Mouse (Mus musculus): ENCODE results near the gene Cand2.

The Cand2 gene

GRCm38 (mm10) chr6:115832152-115832850 is 58.0 kb downstream of the Cand2 start:
- ChIA-PET CTCF (interaction anchor here (0.7 to 2.5 kb wide), 10 partner anchors 8 to 167 kb away, joined by 3 to 19 read pairs (median 4); no protein-coding TSS in a partner anchor), POLR2A (interaction anchor here (0.5 to 25.7 kb wide), 14 partner anchors 8 to 542 kb away, joined by 3 to 814 read pairs (median 4); partner anchors contain the start of genes Rpl32 (in 2 of the 4), Ift122 (in 1 of the 4) and Mbd4 (in 1 of the 4))

- POLR2A ChIA-PET = interaction anchor here in 3 of 4 experiments (0.7 to 25.7 kb wide), 7 partner anchors 10 to 107 kb away, joined by 3 to 814 read pairs (median 7); partner anchors contain the start of genes Rpl32 (in 3 of the 3), Ift122 (in 1 of the 3) and Mbd4 (in 1 of the 3)
- CTCF ChIA-PET = no interaction called here
Measured at GRCm38 (mm10) chr6:115833861-115834260, 59.5 kb downstream of the Cand2 start.

- ChIA-PET CTCF (interaction anchor here (0.6 to 3.6 kb wide), 23 partner anchors 8 to 772 kb away, joined by 3 to 23 read pairs (median 4); partner anchors contain the start of genes Ift122 (in 3 of the 4), Mbd4 (in 3 of the 4) and Rpl32 (in 2 of the 4)), POLR2A (interaction anchor here (0.5 to 25.7 kb wide), 64 partner anchors 8 to 586 kb away, joined by 3 to 814 read pairs (median 4); partner anchors contain the start of genes Ift122 (in 4 of the 4), Mbd4 (in 4 of the 4), Raf1 (in 3 of the 4) and Rpl32 (in 3 of the 4))
Measured at GRCm38 (mm10) chr6:115838161-115838597, 63.8 kb downstream of the Cand2 start, which contains the start of gene Efcab12. Efcab12 (minus strand) TSS chr6:115838412.

GRCm38 (mm10) chr6:115838745-115839144 is 64.4 kb downstream of the Cand2 start:
- ChIA-PET CTCF (interaction anchor here (0.6 to 3.6 kb wide), 20 partner anchors 8 to 773 kb away, joined by 3 to 23 read pairs (median 5); partner anchors contain the start of genes Ift122 (in 3 of the 4), Mbd4 (in 3 of the 4) and Rpl32 (in 1 of the 4)), POLR2A (interaction anchor here (0.5 to 25.7 kb wide), 61 partner anchors 8 to 587 kb away, joined by 3 to 814 read pairs (median 4); partner anchors contain the start of genes Ift122 (in 4 of the 4), Mbd4 (in 4 of the 4), Rpl32 (in 3 of the 4) and Raf1 (in 2 of the 4))

GRCm38 (mm10) chr6:115845006-115845405 is 70.7 kb downstream of the Cand2 start:
- ChIA-PET POLR2A (interaction anchor here in 2 of 4 experiments (1.5 to 25.7 kb wide), 4 partner anchors 6 to 32 kb away, joined by 4 to 814 read pairs (median 137); partner anchors contain the start of genes Ift122 (in 2 of the 2), Mbd4 (in 2 of the 2) and Rpl32 (in 1 of the 2)), CTCF (interaction anchor here in 1 of 4 experiments (1.1 to 2.9 kb wide), 2 partner anchors 9 to 14 kb away, joined by 5 to 16 read pairs; partner anchors contain the start of genes Ift122 and Mbd4)

DNA sequence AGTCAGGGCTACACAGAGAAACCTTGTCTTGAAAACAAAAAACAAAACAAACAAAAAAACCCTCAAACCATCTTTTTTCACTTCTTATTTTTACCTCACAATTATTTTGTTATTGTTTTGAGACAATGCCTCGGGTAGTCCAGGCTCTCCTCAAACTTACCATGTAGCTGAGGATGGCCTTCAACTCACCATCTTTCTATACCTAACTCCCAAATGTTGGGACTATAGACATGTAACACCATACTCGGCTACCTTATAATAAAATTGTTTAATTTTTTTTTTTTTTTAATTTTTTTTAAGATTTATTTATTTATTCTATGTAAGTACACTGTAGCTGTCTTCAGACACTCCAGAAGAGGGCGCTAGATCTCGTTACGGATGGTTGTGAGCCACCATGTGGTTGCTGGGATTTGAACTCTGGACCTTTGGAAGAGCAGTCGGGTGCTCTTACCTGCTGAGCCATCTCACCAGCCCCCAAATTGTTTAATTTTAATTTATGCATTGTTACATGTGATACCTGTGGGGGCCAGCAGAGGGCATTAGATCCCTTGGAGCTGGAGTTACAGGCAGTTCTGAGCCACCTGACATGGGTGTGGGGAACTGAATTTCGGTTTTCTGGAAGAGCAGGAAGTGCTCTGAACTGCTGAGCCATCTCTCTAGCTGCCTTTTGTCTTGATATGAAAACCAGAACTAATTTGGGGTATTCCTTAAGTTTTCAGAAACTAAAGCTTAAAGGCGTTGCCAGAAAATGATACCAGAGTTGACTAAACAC is 72.5 kb downstream of the Cand2 start:
- ChIA-PET CTCF (interaction anchor here (0.5 to 2.3 kb wide), 19 partner anchors 9 to 637 kb away, joined by 3 to 19 read pairs (median 4); partner anchors contain the start of genes Efcab12 (in 4 of the 4) and Rpl32 (in 1 of the 4)), POLR2A (interaction anchor here in 3 of 4 experiments (0.6 to 25.7 kb wide), 11 partner anchors 7 to 361 kb away, joined by 3 to 814 read pairs (median 4); partner anchors contain the start of genes Efcab12 (in 3 of the 3), Rpl32 (in 1 of the 3) and Washc2 (in 1 of the 3))

DNA sequence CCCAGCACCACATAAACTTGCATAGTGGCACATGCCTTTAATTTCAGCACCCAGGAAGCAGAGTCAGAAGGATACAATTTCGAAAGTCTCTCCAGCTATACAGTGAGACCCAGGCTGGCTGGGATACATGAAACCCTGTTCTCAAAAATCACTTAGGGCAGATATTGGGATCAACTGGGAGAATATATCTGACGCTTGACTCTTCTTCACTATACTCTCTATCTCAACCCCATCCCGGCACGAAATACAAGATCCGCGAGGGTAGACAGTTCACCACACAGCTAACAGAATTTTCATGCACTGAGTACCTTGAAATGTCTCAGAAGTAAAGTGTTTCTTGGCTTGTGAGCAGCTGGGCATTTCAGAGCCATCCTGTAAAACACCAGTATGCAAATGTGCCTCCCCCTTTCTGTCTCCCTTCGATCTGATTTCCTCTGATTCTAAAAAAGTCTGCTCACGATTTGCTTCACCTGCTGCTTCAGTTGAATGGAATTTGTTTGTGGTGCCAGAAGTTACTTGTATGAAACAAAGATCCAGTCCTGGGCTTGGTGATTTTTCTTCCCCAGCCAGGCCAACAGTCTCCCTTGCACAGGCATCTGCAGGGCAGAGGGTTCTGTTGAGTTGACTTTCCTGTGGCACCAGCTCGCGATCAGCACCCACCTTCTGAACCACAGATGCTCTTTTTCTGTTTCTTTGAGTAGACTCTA is 74.4 kb downstream of the Cand2 start:
- CTCF ChIA-PET = interaction anchor here in 2 of 4 experiments (0.6 to 2.3 kb wide), 2 partner anchors 25 to 76 kb away, joined by 5 read pairs; no protein-coding TSS in a partner anchor

DNA sequence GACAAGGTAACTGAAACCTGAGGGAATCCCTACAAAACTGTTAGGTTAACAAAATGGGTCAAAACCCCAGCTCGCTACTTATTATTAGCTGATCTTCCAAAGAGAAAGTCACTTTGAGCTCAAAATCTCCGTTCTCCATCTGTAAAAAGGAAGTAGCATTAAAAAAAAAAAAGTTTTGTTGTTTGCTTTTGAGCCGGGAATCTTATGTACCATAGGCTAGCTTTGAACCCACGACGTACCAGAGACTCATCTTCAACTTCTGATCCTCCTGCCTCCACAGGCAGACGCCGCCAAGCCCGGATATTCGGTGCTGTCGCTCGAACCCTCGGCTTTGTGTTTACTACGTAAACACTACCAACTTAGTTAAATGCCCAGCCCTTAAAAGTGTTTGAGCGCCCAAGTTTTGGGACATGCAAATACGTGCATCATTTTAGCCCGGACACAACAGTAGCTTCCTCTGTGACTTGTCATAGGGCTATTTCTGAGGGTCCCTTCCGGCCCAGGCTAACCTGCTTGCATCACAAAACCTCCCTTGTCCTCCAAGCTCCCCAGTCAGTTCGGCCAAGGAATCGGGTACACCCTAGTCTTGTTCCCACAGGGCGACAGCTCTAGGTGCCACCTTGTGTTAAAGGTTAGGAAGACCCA is 78.2 kb downstream of the Cand2 start:
- ChIA-PET CTCF (interaction anchor here (0.6 to 3.6 kb wide), 20 partner anchors 8 to 1580 kb away, joined by 3 to 19 read pairs (median 5); partner anchors contain the start of genes Efcab12 (in 3 of the 4) and Rpl32 (in 2 of the 4)), POLR2A (interaction anchor here (0.6 to 25.7 kb wide), 55 partner anchors 12 to 355 kb away, joined by 3 to 814 read pairs (median 4); partner anchors contain the start of genes Efcab12 (in 4 of the 4), Rpl32 (in 4 of the 4), Raf1 (in 3 of the 4) and Tmem40 (in 2 of the 4))

More for the DNA sequence above, 74.4 kb downstream of the Cand2 start:
- POLR2A ChIA-PET = interaction anchor here in 3 of 4 experiments (0.9 to 25.7 kb wide), 8 partner anchors 8 to 359 kb away, joined by 3 to 814 read pairs (median 62); partner anchors contain the start of genes Efcab12 (in 3 of the 3), Rpl32 (in 2 of the 3) and Washc2 (in 1 of the 3)

DNA sequence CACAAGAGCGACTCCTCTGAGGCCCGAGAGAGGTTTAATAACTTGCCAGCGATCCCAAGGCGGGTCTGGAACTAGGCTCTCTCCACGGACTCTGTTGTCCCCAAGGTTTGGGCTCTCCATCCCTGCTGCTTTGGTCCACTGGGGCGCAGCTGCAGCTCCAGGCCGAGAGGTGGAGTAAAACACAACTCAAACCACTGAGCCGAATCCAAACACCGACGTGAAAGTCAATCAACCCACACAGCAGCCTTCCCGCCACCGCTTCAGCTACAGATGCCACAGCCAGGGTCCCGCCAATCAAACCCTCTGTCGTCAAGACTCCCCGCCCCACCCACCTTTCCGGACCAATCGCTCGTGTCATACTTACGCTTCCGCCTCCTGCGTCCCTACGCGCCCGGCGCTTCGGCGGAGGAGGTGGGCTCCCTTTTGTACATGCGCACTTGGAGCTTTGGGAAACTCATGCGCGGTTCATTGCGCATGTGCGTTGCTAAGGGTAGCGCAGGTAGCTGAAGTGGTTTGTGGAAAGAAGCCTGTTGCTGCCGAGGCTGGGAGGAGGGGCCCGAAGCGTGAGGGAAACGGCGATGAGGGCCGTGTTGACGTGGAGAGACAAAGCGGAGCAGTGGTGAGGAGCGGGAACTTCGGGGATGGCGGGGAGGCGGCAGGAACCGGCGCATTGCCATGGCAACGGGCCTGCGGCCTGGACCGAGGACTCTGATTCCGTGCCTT is 78.9 kb downstream of the Cand2 start, which contains the start of the genes Mbd4 and Ift122:
Gene Mbd4 (minus strand): TSS at position 281 of the 723 bp plus-strand sequence.
Gene Ift122 (plus strand): TSS at position 380 of the 723 bp plus-strand sequence.
- ChIA-PET CTCF (interaction anchor here (0.6 to 3.6 kb wide), 26 partner anchors 9 to 1580 kb away, joined by 3 to 19 read pairs (median 5); partner anchors contain the start of genes Efcab12 (in 3 of the 4) and Rpl32 (in 2 of the 4)), POLR2A (interaction anchor here (0.6 to 25.7 kb wide), 70 partner anchors 10 to 626 kb away, joined by 3 to 814 read pairs (median 4); partner anchors contain the start of genes Efcab12 (in 4 of the 4), Rpl32 (in 4 of the 4), Raf1 (in 3 of the 4) and Tmem40 (in 2 of the 4))

- ChIA-PET CTCF (interaction anchor here (0.6 to 3.6 kb wide), 22 partner anchors 10 to 375 kb away, joined by 3 to 19 read pairs (median 5); partner anchors contain the start of genes Efcab12 (in 3 of the 4) and Rpl32 (in 2 of the 4)), POLR2A (interaction anchor here (0.6 to 25.7 kb wide), 53 partner anchors 9 to 627 kb away, joined by 3 to 814 read pairs (median 4); partner anchors contain the start of genes Efcab12 (in 4 of the 4), Raf1 (in 3 of the 4), Rpl32 (in 3 of the 4) and Tmem40 (in 2 of the 4))
Measured at GRCm38 (mm10) chr6:115853985-115854384, 79.6 kb downstream of the Cand2 start.

- ChIA-PET CTCF (interaction anchor here in 3 of 4 experiments (1.2 to 3.6 kb wide), 9 partner anchors 9 to 156 kb away, joined by 3 to 19 read pairs (median 7); partner anchors contain the start of gene Efcab12 (in 2 of the 3)), POLR2A (interaction anchor here (1.0 to 25.7 kb wide), 21 partner anchors 9 to 354 kb away, joined by 3 to 814 read pairs (median 10); partner anchors contain the start of genes Efcab12 (in 4 of the 4), Rpl32 (in 2 of the 4) and Tmem40 (in 1 of the 4))
Measured at GRCm38 (mm10) chr6:115854432-115854831, 80.1 kb downstream of the Cand2 start.
